ENCODE assay signal across 11 mouse cellular contexts in genomic region chr19:44311306-44312006, GRCm38 (mm10). TPM values are rescaled to one million over a fixed set of nuclear protein-coding genes. Genes with fewer than 3 reads are reported as not detected.
DNase-seq lines count a peak whose midpoint lies in the region; ATAC-seq and TF ChIP-seq lines count a peak whose summit lies in the region.
"Had no signal": no experiment of that assay in that cellular context is flagged by ENCODE, and none has a peak within 500 bp of the region (broad histone marks: within the 10 kb centered on the region; RNA-seq: fewer than 3 reads in every experiment).

No protein-coding gene starts in this region.

- H3K27ac ChIP-seq in left cerebral cortex, adult 2 months: peak overlapping the region; percentile 38
- no peak overlapping the region for H3K27ac ChIP-seq in MEL (ENCODE audit: control insufficient read depth, low read depth, low read length)
- 0 out of 2 replicates have a peak overlapping the region, but pooled peaks have one; percentile 6 for H3K27ac ChIP-seq in midbrain, postnatal 0 days (ENCODE audit: low read depth, low read length)

- peaks cover 8 to 21% of the 10 kb centered on the region in 2 experiments for H3K4me1 ChIP-seq in MEL (ENCODE audit: control insufficient read depth in 1 of 2, insufficient read depth in 2 of 2, low read length in 2 of 2)
- no peaks in the 10 kb centered on the region for H3K4me1 ChIP-seq in midbrain, postnatal 0 days (ENCODE audit: insufficient read depth, low read length)

- 56% methylated on average over 8 of the region's 8 CpGs for WGBS in midbrain, postnatal 0 days

- peak; percentile 83 for DNase-seq in heart, adult 11 months
- no peak for DNase-seq in heart, postnatal 14 days
- DNase-seq in left cerebral cortex, adult 2 months (ENCODE audit: extremely low spot score in 1 of 2, low spot score in 2 of 2): no peak
- no peak for DNase-seq in left cerebral cortex, adult 18-20 months (ENCODE audit: low spot score in 2 of 2)
- DNase-seq in MEL (ENCODE audit: low read depth, low spot score): peak; percentile 30
- no peak for DNase-seq in midbrain, postnatal 0 days (ENCODE audit: low spot score)
- no peak for DNase-seq in right cerebral cortex, postnatal 4 days
- no peak for DNase-seq in thymus, postnatal 10 days (ENCODE audit: low spot score in 2 of 2)
- DNase-seq: cerebellum, adult 8-10 months had no signal

- TF ChIP-seq EP300 in MEL (IDR thresholded peaks at IDR 0.05; ENCODE audit: low read depth in 1 of 2, low read length in 2 of 2): no peak

- ATAC-seq in midbrain, postnatal 0 days (ENCODE audit: low FRiP score): no peak
- ATAC-seq: lung, postnatal 0 days had no signal

- peaks cover under 1 to 16% of the 10 kb centered on the region in 2 experiments; a peak in 3 of 4 replicates for H3K36me3 ChIP-seq in MEL (ENCODE audit: control insufficient read depth in 1 of 2, insufficient read depth in 2 of 2, low read length in 2 of 2)
- H3K36me3 ChIP-seq in midbrain, postnatal 0 days (ENCODE audit: insufficient read depth, low read length): peaks cover 6% of the 10 kb centered on the region; the same call in 1 of the 2 replicates

- TF ChIP-seq CTCF in left cerebral cortex, adult 2 months (IDR thresholded peaks at IDR 0.05): no peak
- TF ChIP-seq CTCF in MEL (IDR thresholded peaks at IDR 0.05 in 2 of 3, conservative IDR thresholded peaks at IDR 0.05 in 1 of 3; ENCODE audit: control insufficient read depth in 1 of 3, insufficient read depth in 1 of 3, low read depth in 2 of 3, low read length in 3 of 3, poor library complexity in 1 of 3, severe bottlenecking in 1 of 3): no peak
- TF ChIP-seq CTCF in midbrain, postnatal 0 days (IDR thresholded peaks at IDR 0.05): no peak

- no peak overlapping the region for H3K9ac ChIP-seq in MEL (ENCODE audit: control insufficient read depth, low read depth, low read length, poor library complexity, severe bottlenecking)
- H3K9ac ChIP-seq in midbrain, postnatal 0 days (replicated peaks; ENCODE audit: low read length, poor library complexity, severe bottlenecking): no peak overlapping the region

- intact Hi-C loops in heart, postnatal 14 days (cut with DNase I): no loop called here
- intact Hi-C loops in left cerebral cortex, adult 2 months (cut with DNase I): loop anchor here (5.0 kb wide), 1 partner anchor 96 kb away; the partner anchor contains the start of gene Scd1

- H3K9me3 ChIP-seq in MEL (replicated peaks; ENCODE audit: insufficient read depth, low read length): no peaks in the 10 kb centered on the region
- no peaks in the 10 kb centered on the region for H3K9me3 ChIP-seq in midbrain, postnatal 0 days (ENCODE audit: low read length)

- H3K4me2 ChIP-seq in midbrain, postnatal 0 days (ENCODE audit: low read depth, low read length, poor library complexity, severe bottlenecking): no peak overlapping the region

- TF ChIP-seq RAD21 in MEL (IDR thresholded peaks at IDR 0.05; ENCODE audit: low read depth, low read length): no peak

- H3K4me3 ChIP-seq in left cerebral cortex, adult 2 months: no peak overlapping the region
- H3K4me3 ChIP-seq in MEL (ENCODE audit: control insufficient read depth in 1 of 2, insufficient read depth in 1 of 2, low read depth in 2 of 2, low read length in 2 of 2): no peak overlapping the region
- no peak overlapping the region for H3K4me3 ChIP-seq in midbrain, postnatal 0 days (ENCODE audit: low read depth, low read length)

- no peaks in the 10 kb centered on the region for H3K79me2 ChIP-seq in MEL (ENCODE audit: control insufficient read depth, insufficient read depth, low read length, poor library complexity)

- no peaks in the 10 kb centered on the region for H3K27me3 ChIP-seq in MEL (ENCODE audit: control insufficient read depth in 1 of 2, insufficient read depth in 2 of 2, low read length in 2 of 2)
- no peaks in the 10 kb centered on the region for H3K27me3 ChIP-seq in midbrain, postnatal 0 days (ENCODE audit: insufficient read depth, low read length)
- H3K27me3 ChIP-seq: CH12.LX had no signal

- no peak for TF ChIP-seq POLR2A in MEL (IDR thresholded peaks at IDR 0.05; ENCODE audit: control insufficient read depth in 1 of 2, insufficient read depth in 1 of 2, low read depth in 1 of 2, low read length in 2 of 2, poor library complexity in 1 of 2)

TF ChIP-seq in MEL, 35 proteins besides CTCF, POLR2A, EP300 and RAD21:
- no peak for TF ChIP-seq ZKSCAN1 (IDR thresholded peaks at IDR 0.05; ENCODE audit: low read depth, low read length)
- no peak for TF ChIP-seq BHLHE40 (IDR thresholded peaks at IDR 0.05; ENCODE audit: borderline replicate concordance, low read depth, low read length)
- TF ChIP-seq HCFC1 (IDR thresholded peaks at IDR 0.05; ENCODE audit: low read depth, low read length): no peak
- TF ChIP-seq SMC3 (IDR thresholded peaks at IDR 0.05; ENCODE audit: low read depth, low read length): no peak
- no peak for TF ChIP-seq USF1 (IDR thresholded peaks at IDR 0.05; ENCODE audit: low read depth, low read length)
- TF ChIP-seq ZC3H11A (IDR thresholded peaks at IDR 0.05; ENCODE audit: low read depth, low read length): no peak
- no peak for TF ChIP-seq ZNF384 (IDR thresholded peaks at IDR 0.05; ENCODE audit: low read depth, low read length)
- no peak for TF ChIP-seq MYB (IDR thresholded peaks at IDR 0.05; ENCODE audit: low read depth, low read length)
- no peak for TF ChIP-seq MAZ (IDR thresholded peaks at IDR 0.05; ENCODE audit: low read depth, low read length)
- TF ChIP-seq CHD1 (IDR thresholded peaks at IDR 0.05; ENCODE audit: low read depth, low read length): no peak

RNA-seq across cellular contexts. Expression of gene Scd2, which starts 18.0 kb away (rescaled TPM):
- 10 to 100 TPM; 24.8 to 27.2 TPM for total RNA-seq in heart, postnatal 14 days (2021)
- total RNA-seq in left cerebral cortex, adult 2 months (2021): 100 to 1,000 TPM; 580 to 609 TPM
- 100 to 1,000 TPM; 581 to 588 TPM for total RNA-seq in left cerebral cortex, adult 18-20 months (2021)
- total RNA-seq in MEL (2012; rRNA removed): 392 and 554 TPM in 2 replicates
- polyA plus RNA-seq in MEL (2012; ENCODE audit: insufficient read depth in 1 of 2, insufficient read length in 2 of 2, low read depth in 1 of 2, low replicate concordance in 2 of 2, missing spikeins in 1 of 2): 100 to 1,000 TPM in 1 of 2 experiments, 10 to 100 TPM in 1; 47.4 to 593 TPM
- total RNA-seq in midbrain, postnatal 0 days (2014; rRNA removed): 905 and 948 TPM in 2 replicates
- 224 and 226 TPM in 2 replicates for polyA plus RNA-seq in midbrain, postnatal 0 days (2015; fragmentation: Nextera tagmentation; extraction: Ambion mirVana)

RNA-seq across cellular contexts. Expression of gene Scd4, which starts 21.4 kb away (rescaled TPM):
- total RNA-seq in heart, postnatal 14 days (2021): 10 to 100 TPM; 13.1 to 14.0 TPM
- 1 to 10 TPM; 2.1 to 2.3 TPM for total RNA-seq in left cerebral cortex, adult 2 months (2021)
- total RNA-seq in left cerebral cortex, adult 18-20 months (2021): 1 to 10 TPM; 2.2 to 2.7 TPM
- total RNA-seq in MEL (2012; rRNA removed): 0.16 and 0.31 TPM in 2 replicates
- under 1 TPM in 1 of 2 experiments, not detected in 1; 0.36 TPM for polyA plus RNA-seq in MEL (2012; ENCODE audit: insufficient read depth in 1 of 2, insufficient read length in 2 of 2, low read depth in 1 of 2, low replicate concordance in 2 of 2, missing spikeins in 1 of 2)
- total RNA-seq in midbrain, postnatal 0 days (2014; rRNA removed): 0.33 and 0.44 TPM in 2 replicates
- polyA plus RNA-seq in midbrain, postnatal 0 days (2015; fragmentation: Nextera tagmentation; extraction: Ambion mirVana): 0.17 TPM in 1 of 2 replicates, not detected in the other
- total RNA-seq: CH12.LX had no signal

Comparison
In these comparisons a context has a peak if more than half of its experiments do, and no peak if none do; other contexts are left out.
1. DNase-seq: peak in heart, adult 11 months (single experiment) and MEL (single experiment); none in heart, postnatal 14 days (0 of 2), left cerebral cortex, adult 2 months (0 of 2), left cerebral cortex, adult 18-20 months (0 of 2), midbrain, postnatal 0 days (single experiment), right cerebral cortex, postnatal 4 days (single experiment) and thymus, postnatal 10 days (0 of 2).
2. RNA of gene Scd2, which starts 18.0 kb away (total RNA-seq): 905 to 948 TPM in midbrain, postnatal 0 days, 580 to 609 TPM in left cerebral cortex, adult 2 months, 581 to 588 TPM in left cerebral cortex, adult 18-20 months and 392 to 554 TPM in MEL; 24.8 to 27.2 TPM in heart, postnatal 14 days; every median in the first group is over 10 times any median in the second.